Mouse (Mus musculus): ENCODE results near the gene Pkdrej. TPM values are rescaled to one million over a fixed set of nuclear protein-coding genes. Genes with fewer than 3 reads are reported as not detected.

The Pkdrej gene
- not detected in 2 replicates for polyA plus RNA-seq (2012)

GRCm38 (mm10) chr15:85821203-85822010 is at the start of gene Pkdrej:
Gene Pkdrej, minus strand, starts transcription at chr15:85821734.
- no peak for TF ChIP-seq GATA1 (IDR thresholded peaks at IDR 0.05; ENCODE audit: low read length)

GRCm38 (mm10) chr15:85867696-85868095 is 46.2 kb upstream of the Pkdrej start:
- TF ChIP-seq GATA1 (IDR thresholded peaks at IDR 0.05; ENCODE audit: low read length): no peak

GRCm38 (mm10) chr15:85859490-85860031 is 38.0 kb upstream of the Pkdrej start, which contains the start of gene Gtse1:
Gene Gtse1, plus strand, starts transcription at chr15:85859745.
- TF ChIP-seq GATA1 (IDR thresholded peaks at IDR 0.05; ENCODE audit: low read length): no peak

GRCm38 (mm10) chr15:85858980-85859489 is 37.5 kb upstream of the Pkdrej start:
- TF ChIP-seq GATA1 (IDR thresholded peaks at IDR 0.05; ENCODE audit: low read length): no peak

GRCm38 (mm10) chr15:85851656-85852392 is 30.3 kb upstream of the Pkdrej start:
- TF ChIP-seq GATA1 (IDR thresholded peaks at IDR 0.05; ENCODE audit: low read length): no peak

- TF ChIP-seq GATA1 (IDR thresholded peaks at IDR 0.05; ENCODE audit: low read length): no peak
Measured at GRCm38 (mm10) chr15:85845071-85845470, 23.5 kb upstream of the Pkdrej start.

- no peak for TF ChIP-seq GATA1 (IDR thresholded peaks at IDR 0.05; ENCODE audit: low read length)
Measured at GRCm38 (mm10) chr15:85841796-85842360, 20.3 kb upstream of the Pkdrej start.

- no peak for TF ChIP-seq GATA1 (IDR thresholded peaks at IDR 0.05; ENCODE audit: low read length)
Measured at GRCm38 (mm10) chr15:85840983-85841382, 19.4 kb upstream of the Pkdrej start.

- TF ChIP-seq GATA1 (IDR thresholded peaks at IDR 0.05; ENCODE audit: low read length): no peak
Measured at GRCm38 (mm10) chr15:85836887-85837286, 15.4 kb upstream of the Pkdrej start.

- TF ChIP-seq GATA1 (IDR thresholded peaks at IDR 0.05; ENCODE audit: low read length): no peak
Measured at GRCm38 (mm10) chr15:85835335-85835734, 13.8 kb upstream of the Pkdrej start.

GRCm38 (mm10) chr15:85832599-85832998 is 11.1 kb upstream of the Pkdrej start:
- TF ChIP-seq GATA1 (IDR thresholded peaks at IDR 0.05; ENCODE audit: low read length): no peak

- no peak for TF ChIP-seq GATA1 (IDR thresholded peaks at IDR 0.05; ENCODE audit: low read length)
Measured at GRCm38 (mm10) chr15:85831954-85832590, 10.5 kb upstream of the Pkdrej start, which contains the start of gene Ttc38. Gene Ttc38, plus strand, starts transcription at chr15:85832306.

- no peak for TF ChIP-seq GATA1 (IDR thresholded peaks at IDR 0.05; ENCODE audit: low read length)
Measured at GRCm38 (mm10) chr15:85829470-85829869, 7.9 kb upstream of the Pkdrej start.

- TF ChIP-seq GATA1 (IDR thresholded peaks at IDR 0.05; ENCODE audit: low read length): no peak
Measured at GRCm38 (mm10) chr15:85828071-85828470, 6.5 kb upstream of the Pkdrej start.

- no peak for TF ChIP-seq GATA1 (IDR thresholded peaks at IDR 0.05; ENCODE audit: low read length)
Measured at GRCm38 (mm10) chr15:85826676-85827075, 5.1 kb upstream of the Pkdrej start.

Data from G1E-ER4 (cell line).